Mouse (Mus musculus): ENCODE measurements around the gene Sorbs2. TPM values are rescaled to one million over a fixed set of nuclear protein-coding genes. Genes with fewer than 3 reads are reported as not detected.

The Sorbs2 gene
- total RNA-seq, 2 experiments from 2014 or later = 69.1 to 83.1 TPM

- DNase-seq = no peak
Measured at GRCm38 (mm10) chr8:45682845-45683383, 175.3 kb downstream of the Sorbs2 start.

GRCm38 (mm10) chr8:45687942-45688695, 180.5 kb downstream of the Sorbs2 start:
- no peak for DNase-seq

- no peak for DNase-seq
Measured at GRCm38 (mm10) chr8:45689611-45690207, 182.1 kb downstream of the Sorbs2 start.

- DNase-seq = no peak
Measured at GRCm38 (mm10) chr8:45700100-45700499, 192.5 kb downstream of the Sorbs2 start.

- DNase-seq = no peak
Measured at GRCm38 (mm10) chr8:45703700-45704101, 196.1 kb downstream of the Sorbs2 start.

GRCm38 (mm10) chr8:45709098-45709497, 201.5 kb downstream of the Sorbs2 start:
- no peak for DNase-seq

GRCm38 (mm10) chr8:45709734-45710133, 202.1 kb downstream of the Sorbs2 start:
- DNase-seq = no peak

- no peak for DNase-seq
Measured at GRCm38 (mm10) chr8:45712610-45713009, 205.0 kb downstream of the Sorbs2 start.

- DNase-seq = no peak
Measured at GRCm38 (mm10) chr8:45714806-45715205, 207.2 kb downstream of the Sorbs2 start.

- DNase-seq = no peak
Measured at GRCm38 (mm10) chr8:45715330-45716027, 207.9 kb downstream of the Sorbs2 start.

GRCm38 (mm10) chr8:45719776-45720175, 212.2 kb downstream of the Sorbs2 start:
- peak; percentile 13 for DNase-seq

- no peak for DNase-seq
Measured at GRCm38 (mm10) chr8:45724204-45724603, 216.6 kb downstream of the Sorbs2 start.

GRCm38 (mm10) chr8:45725321-45725720, 217.7 kb downstream of the Sorbs2 start:
- no peak for DNase-seq

GRCm38 (mm10) chr8:45729850-45730382, 222.3 kb downstream of the Sorbs2 start:
- DNase-seq = no peak

- DNase-seq = no peak
Measured at GRCm38 (mm10) chr8:45730795-45731194, 223.2 kb downstream of the Sorbs2 start.

GRCm38 (mm10) chr8:45734071-45734470, 226.5 kb downstream of the Sorbs2 start:
- no peak for DNase-seq

GRCm38 (mm10) chr8:45737266-45737665, 229.7 kb downstream of the Sorbs2 start:
- no peak for DNase-seq

- no peak for DNase-seq
Measured at GRCm38 (mm10) chr8:45743326-45743725, 235.7 kb downstream of the Sorbs2 start.

GRCm38 (mm10) chr8:45743739-45744138, 236.2 kb downstream of the Sorbs2 start:
- no peak for DNase-seq

- no peak for DNase-seq
Measured at GRCm38 (mm10) chr8:45751512-45752502, 244.2 kb downstream of the Sorbs2 start.

- no peak for DNase-seq
Measured at GRCm38 (mm10) chr8:45755482-45755881, 247.9 kb downstream of the Sorbs2 start.
